Mouse (Mus musculus): ENCODE data around the gene Tnip1. TPM values are rescaled to one million over a fixed set of nuclear protein-coding genes. Genes with fewer than 3 reads are reported as not detected.
"Not testable (repeated sequence)": the region's sequence is repeated elsewhere in the genome, so short reads cannot be mapped to it uniquely, and the experiment has no call there.

Gene Tnip1
- polyA plus RNA-seq, 1 experiment = 121 TPM

DNA sequence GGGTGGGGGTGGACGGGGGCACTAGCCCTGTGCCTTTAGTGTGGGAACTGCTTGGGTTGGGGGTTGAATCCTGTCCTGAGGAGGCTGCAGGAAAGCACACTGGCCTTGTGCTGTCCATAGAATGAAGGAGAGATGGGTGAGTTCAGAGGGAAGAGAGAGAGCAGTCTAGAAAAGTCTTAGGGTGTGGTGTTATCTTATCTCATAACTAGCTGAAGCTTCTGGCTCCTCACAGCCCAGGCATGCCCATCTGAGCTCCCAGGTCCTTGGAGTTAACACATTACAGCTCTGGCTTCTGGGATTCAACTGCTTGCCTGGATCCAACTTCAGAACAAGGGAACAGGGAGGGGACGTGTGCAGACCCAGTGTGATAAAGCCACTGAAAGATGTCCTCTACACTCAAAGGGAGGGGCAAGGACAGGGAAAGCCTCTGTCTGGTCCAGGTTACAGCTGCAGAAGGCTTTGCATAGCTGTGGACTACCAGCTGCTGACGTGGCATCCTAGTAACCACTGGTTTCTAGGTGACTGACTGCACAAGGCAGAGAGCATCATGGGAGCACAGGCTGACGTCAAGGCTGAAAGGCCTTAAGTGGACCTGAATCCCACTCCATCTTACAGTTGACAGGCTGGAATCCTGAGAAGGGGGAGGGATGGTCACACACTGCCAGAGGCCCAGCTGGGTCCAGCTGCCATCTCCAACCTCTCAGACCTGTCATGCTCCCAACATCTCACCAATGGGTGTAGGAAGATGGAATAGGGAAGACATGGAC is 58.6 kb downstream of the Tnip1 start:
- H3K4me3 ChIP-seq (ENCODE audit: control insufficient read depth, insufficient read depth, low read length) = no peak overlapping the region
- WGBS = 76% methylated on average over 4 of the region's 4 CpGs
- no peak for DNase-seq

DNA sequence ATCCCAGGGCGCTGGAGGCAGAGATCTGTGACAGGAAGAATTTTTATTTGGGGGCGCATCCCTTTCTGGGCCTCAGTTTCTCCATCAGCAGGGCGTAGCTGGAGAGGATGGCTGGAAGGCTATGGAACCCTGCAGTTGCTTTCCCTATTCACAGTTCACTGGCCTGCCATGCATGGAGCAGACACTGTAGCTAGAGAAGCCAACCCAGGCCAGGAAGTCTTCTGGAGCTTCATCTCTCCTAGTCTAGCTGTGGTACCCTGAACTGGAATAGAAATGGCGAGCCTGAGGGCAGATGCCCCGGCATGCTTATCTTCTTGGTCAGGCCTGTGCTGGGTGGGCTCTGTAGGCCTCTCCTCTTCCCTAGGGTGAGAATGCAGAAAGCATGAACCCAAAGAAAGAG is 59.4 kb downstream of the Tnip1 start:
- Histone ChIP-seq H3K36me3 (ENCODE audit: control insufficient read depth, insufficient read depth, low read length) (no peaks in the 10 kb centered on the region), H3K27me3 (ENCODE audit: control insufficient read depth, insufficient read depth, low read length) (no peaks in the 10 kb centered on the region), H3K4me1 (replicated peaks; ENCODE audit: control insufficient read depth, insufficient read depth, low read length) (no peaks in the 10 kb centered on the region), H3K4me3 (ENCODE audit: control insufficient read depth, insufficient read depth, low read length) (no peak overlapping the region), H3K27ac (ENCODE audit: control insufficient read depth, insufficient read depth, low read length) (no peak overlapping the region)
- TF ChIP-seq POLR2A (IDR thresholded peaks at IDR 0.05; ENCODE audit: control insufficient read depth, extremely low read depth, insufficient read depth, low read length, poor library complexity) (no peak), CTCF (IDR thresholded peaks at IDR 0.05; ENCODE audit: borderline replicate concordance, control insufficient read depth, extremely low read depth, insufficient read depth, low read length, poor library complexity) (no peak)
- WGBS = 90% methylated on average over 5 of the region's 5 CpGs
- DNase-seq = no peak

More for the DNA sequence above, 58.6 kb downstream of the Tnip1 start:
- Histone ChIP-seq H3K27me3 (ENCODE audit: control insufficient read depth, insufficient read depth, low read length) (no peaks in the 10 kb centered on the region), H3K4me1 (replicated peaks; ENCODE audit: control insufficient read depth, insufficient read depth, low read length) (no peaks in the 10 kb centered on the region), H3K36me3 (ENCODE audit: control insufficient read depth, insufficient read depth, low read length) (no peaks in the 10 kb centered on the region; the same call in 1 of the 2 replicates), H3K27ac (ENCODE audit: control insufficient read depth, insufficient read depth, low read length) (no peak overlapping the region)
- TF ChIP-seq POLR2A (IDR thresholded peaks at IDR 0.05; ENCODE audit: control insufficient read depth, extremely low read depth, insufficient read depth, low read length, poor library complexity) = no peak

DNA sequence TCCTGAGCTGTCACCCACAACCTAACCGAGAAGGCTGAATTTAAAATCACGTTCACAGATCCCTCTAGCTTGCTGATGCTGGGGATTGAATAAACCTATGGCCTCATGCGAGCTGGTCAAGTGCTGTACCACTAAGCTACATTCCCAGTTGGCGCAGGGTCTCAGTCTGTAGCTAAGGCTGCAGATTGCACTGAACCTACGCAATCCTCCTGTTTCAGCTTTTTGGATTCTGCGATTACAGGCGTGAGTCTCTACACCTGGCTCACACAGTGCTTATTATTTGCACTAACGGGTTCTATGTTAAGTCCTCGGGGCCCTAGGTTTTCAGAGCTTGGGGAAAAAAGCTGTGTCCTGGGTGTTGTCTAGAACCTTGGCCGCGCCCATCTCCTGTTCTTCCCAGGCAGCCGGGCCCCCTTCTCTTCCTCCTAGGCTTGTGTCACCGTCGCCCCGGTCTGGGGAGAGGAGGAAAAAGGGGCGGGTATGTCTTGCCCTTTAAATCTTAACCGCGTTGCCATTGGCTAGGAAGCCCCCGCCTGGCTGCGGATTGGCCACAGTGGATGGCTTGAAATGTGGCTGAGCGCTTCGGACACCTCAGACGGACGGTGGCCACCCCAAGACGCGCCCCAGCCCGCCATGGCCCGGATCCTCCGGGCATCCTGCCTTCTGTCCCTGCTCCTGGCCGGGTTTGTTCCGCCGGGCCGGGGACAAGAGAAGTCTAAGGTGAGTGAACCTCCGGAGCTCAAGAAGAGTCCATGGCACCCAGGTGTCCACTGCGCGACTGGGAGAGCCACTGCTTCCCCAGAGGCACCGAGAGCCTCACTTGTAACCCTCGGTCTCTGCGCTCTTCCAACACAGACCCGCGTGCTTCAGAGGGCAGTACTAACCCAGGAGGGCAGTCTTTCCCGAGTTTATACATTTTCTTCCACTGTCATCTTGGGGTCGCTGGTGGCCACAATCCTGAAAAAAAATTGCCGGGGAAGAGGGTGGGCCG is 60.1 kb downstream of the Tnip1 start, which contains the start of gene Gpx3:
TSS of gene Gpx3 (plus strand) at position 121 of the 991 bp plus-strand sequence.
- DNase-seq = no peak
- Histone ChIP-seq H3K27ac (ENCODE audit: control insufficient read depth, insufficient read depth, low read length) (no peak within 1 kb of the TSS), H3K4me1 (replicated peaks; ENCODE audit: control insufficient read depth, insufficient read depth, low read length) (no peaks in the 10 kb centered on the region), H3K27me3 (ENCODE audit: control insufficient read depth, insufficient read depth, low read length) (no peaks in the 10 kb centered on the region), H3K36me3 (ENCODE audit: control insufficient read depth, insufficient read depth, low read length) (no peaks in the 10 kb centered on the region), H3K4me3 (ENCODE audit: control insufficient read depth, insufficient read depth, low read length) (no peak within 1 kb of the TSS)
- WGBS = 20% methylated on average over 45 of the region's 45 CpGs
- TF ChIP-seq CTCF (IDR thresholded peaks at IDR 0.05; ENCODE audit: borderline replicate concordance, control insufficient read depth, extremely low read depth, insufficient read depth, low read length, poor library complexity) (no peak), POLR2A (IDR thresholded peaks at IDR 0.05; ENCODE audit: control insufficient read depth, extremely low read depth, insufficient read depth, low read length, poor library complexity) (no peak)

DNA sequence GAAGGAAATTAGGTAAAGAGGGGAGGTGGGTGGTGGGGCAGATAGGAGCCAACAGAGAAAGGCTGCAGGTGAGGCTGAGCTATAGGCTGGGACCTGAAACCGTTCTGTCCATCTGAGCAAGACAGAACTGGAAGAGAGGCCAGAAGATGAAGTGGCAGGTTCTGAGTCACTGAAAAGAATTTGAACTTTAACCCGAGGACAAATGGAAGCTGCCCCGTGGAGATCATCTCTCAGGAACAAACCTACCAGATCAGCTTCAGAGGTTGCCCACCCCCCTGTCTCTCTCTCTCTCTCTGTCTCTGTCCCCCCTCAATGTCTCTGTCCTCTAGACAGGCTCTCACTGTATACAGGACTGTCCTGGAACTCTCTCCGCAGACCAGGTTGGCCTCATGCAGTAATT is 63.1 kb downstream of the Tnip1 start:
- Histone ChIP-seq H3K27ac (ENCODE audit: control insufficient read depth, insufficient read depth, low read length) (no peak overlapping the region), H3K4me1 (replicated peaks; ENCODE audit: control insufficient read depth, insufficient read depth, low read length) (no peaks in the 10 kb centered on the region), H3K4me3 (ENCODE audit: control insufficient read depth, insufficient read depth, low read length) (no peak overlapping the region), H3K27me3 (ENCODE audit: control insufficient read depth, insufficient read depth, low read length) (no peaks in the 10 kb centered on the region), H3K36me3 (ENCODE audit: control insufficient read depth, insufficient read depth, low read length) (no peaks in the 10 kb centered on the region)
- DNase-seq = no peak
- TF ChIP-seq CTCF (IDR thresholded peaks at IDR 0.05; ENCODE audit: borderline replicate concordance, control insufficient read depth, extremely low read depth, insufficient read depth, low read length, poor library complexity) (no peak), POLR2A (IDR thresholded peaks at IDR 0.05; ENCODE audit: control insufficient read depth, extremely low read depth, insufficient read depth, low read length, poor library complexity) (no peak)
- 86% methylated on average over 4 of the region's 4 CpGs for WGBS

DNA sequence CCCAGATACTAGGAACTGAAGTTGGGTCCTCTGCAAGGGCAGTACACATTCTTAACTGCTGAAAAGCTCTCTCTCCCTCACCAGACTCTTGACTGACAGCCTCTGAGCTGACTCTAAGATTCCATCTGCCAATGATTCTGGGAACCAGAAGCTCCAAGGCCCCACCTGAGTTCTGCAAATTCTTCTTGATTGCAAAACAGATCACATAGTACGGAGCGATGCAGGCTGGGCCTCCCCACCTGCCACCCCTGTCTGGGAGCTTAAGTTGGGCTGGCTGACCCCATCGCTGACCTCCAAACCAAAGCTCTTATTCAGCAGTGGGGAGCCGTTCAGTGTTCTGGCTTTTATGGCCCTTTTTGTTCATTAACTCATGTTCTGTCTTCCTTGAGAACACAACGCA is 65.2 kb downstream of the Tnip1 start:
- Histone ChIP-seq H3K27me3 (ENCODE audit: control insufficient read depth, insufficient read depth, low read length) (no peaks in the 10 kb centered on the region), H3K4me3 (ENCODE audit: control insufficient read depth, insufficient read depth, low read length) (no peak overlapping the region), H3K4me1 (replicated peaks; ENCODE audit: control insufficient read depth, insufficient read depth, low read length) (no peaks in the 10 kb centered on the region), H3K36me3 (ENCODE audit: control insufficient read depth, insufficient read depth, low read length) (no peaks in the 10 kb centered on the region), H3K27ac (ENCODE audit: control insufficient read depth, insufficient read depth, low read length) (no peak overlapping the region)
- 97% methylated on average over 5 of the region's 5 CpGs for WGBS
- TF ChIP-seq CTCF (IDR thresholded peaks at IDR 0.05; ENCODE audit: borderline replicate concordance, control insufficient read depth, extremely low read depth, insufficient read depth, low read length, poor library complexity) (no peak), POLR2A (IDR thresholded peaks at IDR 0.05; ENCODE audit: control insufficient read depth, extremely low read depth, insufficient read depth, low read length, poor library complexity) (no peak)
- DNase-seq = no peak

DNA sequence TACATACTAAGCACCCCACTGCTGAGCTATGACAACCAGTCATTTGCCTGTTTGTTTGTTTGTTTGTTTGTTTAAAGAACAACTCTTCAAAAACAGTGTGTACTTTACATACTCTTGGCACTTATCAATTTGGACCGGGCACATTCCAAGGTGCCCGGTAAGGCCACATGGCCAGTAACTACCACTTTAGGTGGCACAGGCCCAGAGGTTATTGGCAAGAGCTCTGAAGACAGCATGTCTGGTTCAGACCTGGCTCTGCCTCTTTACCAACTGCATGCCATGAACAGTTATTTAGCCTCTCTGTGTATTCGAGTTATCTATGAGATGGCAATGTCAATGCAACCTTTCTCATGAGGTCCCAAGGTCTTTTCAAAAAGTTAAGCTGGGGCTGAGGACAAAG is 66.1 kb downstream of the Tnip1 start:
- WGBS = 93% methylated on average over 3 of the region's 3 CpGs
- H3K36me3 ChIP-seq (ENCODE audit: control insufficient read depth, insufficient read depth, low read length); H3K4me1 ChIP-seq (replicated peaks; ENCODE audit: control insufficient read depth, insufficient read depth, low read length); H3K4me3 ChIP-seq (ENCODE audit: control insufficient read depth, insufficient read depth, low read length); DNase-seq; H3K27ac ChIP-seq (ENCODE audit: control insufficient read depth, insufficient read depth, low read length); H3K27me3 ChIP-seq (ENCODE audit: control insufficient read depth, insufficient read depth, low read length): not testable (repeated sequence)
